Mouse (Mus musculus): ENCODE results near the gene Mavs. TPM values are rescaled to one million over a fixed set of nuclear protein-coding genes. Genes with fewer than 3 reads are reported as not detected.

Mavs gene
- polyA plus RNA-seq, 1 experiment from 2014 or later = 8.1 TPM

GRCm38 (mm10) chr2:131242180-131242579, 8.3 kb downstream of the Mavs start:
- no peak overlapping the region for H3K4me3 ChIP-seq
- H3K27ac ChIP-seq = no peak overlapping the region
- H3K4me2 ChIP-seq = no peak overlapping the region
- no peaks in the 10 kb centered on the region for H3K27me3 ChIP-seq
- H3K9ac ChIP-seq = no peak overlapping the region
- H3K36me3 ChIP-seq (ENCODE audit: poor library complexity, severe bottlenecking) = peaks cover 65% of the 10 kb centered on the region
- no peak for ATAC-seq
- H3K4me1 ChIP-seq = no peaks in the 10 kb centered on the region
- no peaks in the 10 kb centered on the region for H3K9me3 ChIP-seq (replicated peaks)

- H3K4me2 ChIP-seq = no peak overlapping the region
- H3K36me3 ChIP-seq (ENCODE audit: poor library complexity, severe bottlenecking) = peaks cover 72% of the 10 kb centered on the region
- no peaks in the 10 kb centered on the region for H3K9me3 ChIP-seq (replicated peaks)
- no peak overlapping the region for H3K9ac ChIP-seq
- H3K27me3 ChIP-seq = no peaks in the 10 kb centered on the region
- 94% methylated on average over 7 of the region's 7 CpGs for WGBS
- H3K4me1 ChIP-seq = no peaks in the 10 kb centered on the region
- no peak overlapping the region for H3K4me3 ChIP-seq
- no peak overlapping the region for H3K27ac ChIP-seq
- no peak for ATAC-seq
These were observed 9.1 kb downstream of the Mavs start for GRCm38 (mm10) chr2:131242929-131243328.

- Histone ChIP-seq H3K4me3 (no peak overlapping the region), H3K4me2 (no peak overlapping the region), H3K27ac (no peak overlapping the region), H3K9me3 (replicated peaks) (no peaks in the 10 kb centered on the region), H3K27me3 (no peaks in the 10 kb centered on the region), H3K36me3 (ENCODE audit: poor library complexity, severe bottlenecking) (0 out of 2 replicates have a peak, but pooled peaks cover 3% of the 10 kb centered on the region), H3K9ac (no peak overlapping the region), H3K4me1 (no peaks in the 10 kb centered on the region)
- peak; percentile 50; the same call in 1 of the 2 replicates for ATAC-seq
- WGBS = 32% methylated on average over 7 of the region's 7 CpGs
These were observed 19.9 kb downstream of the Mavs start for GRCm38 (mm10) chr2:131253681-131254328.

- H3K27ac ChIP-seq = no peak overlapping the region
- ATAC-seq = no peak
- WGBS = 88% methylated on average over 2 of the region's 2 CpGs
- H3K9me3 ChIP-seq (replicated peaks) = no peaks in the 10 kb centered on the region
- no peak overlapping the region for H3K4me2 ChIP-seq
- H3K36me3 ChIP-seq (ENCODE audit: poor library complexity, severe bottlenecking) = no peaks in the 10 kb centered on the region
- H3K27me3 ChIP-seq = no peaks in the 10 kb centered on the region
- H3K4me3 ChIP-seq = no peak overlapping the region
- H3K9ac ChIP-seq = no peak overlapping the region
- no peaks in the 10 kb centered on the region for H3K4me1 ChIP-seq
These were observed 20.5 kb downstream of the Mavs start for GRCm38 (mm10) chr2:131254329-131254713.

- Histone ChIP-seq H3K4me3 (no peak overlapping the region), H3K4me2 (no peak overlapping the region), H3K27me3 (no peaks in the 10 kb centered on the region), H3K36me3 (ENCODE audit: poor library complexity, severe bottlenecking) (no peaks in the 10 kb centered on the region), H3K4me1 (peaks cover 2% of the 10 kb centered on the region), H3K9ac (no peak overlapping the region), H3K27ac (no peak overlapping the region), H3K9me3 (replicated peaks) (no peaks in the 10 kb centered on the region)
- no peak for ATAC-seq
- WGBS = 54% methylated on average over 3 of the region's 3 CpGs
These were observed 21.9 kb downstream of the Mavs start for GRCm38 (mm10) chr2:131255738-131256137.

GRCm38 (mm10) chr2:131258693-131259092, 24.8 kb downstream of the Mavs start:
- 83% methylated on average over 8 of the region's 8 CpGs for WGBS
- H3K4me3 ChIP-seq = no peak overlapping the region
- no peak for ATAC-seq
- H3K4me1 ChIP-seq = peaks cover 16% of the 10 kb centered on the region
- no peaks in the 10 kb centered on the region for H3K36me3 ChIP-seq (ENCODE audit: poor library complexity, severe bottlenecking)
- H3K27me3 ChIP-seq = no peaks in the 10 kb centered on the region
- H3K9ac ChIP-seq = no peak overlapping the region
- H3K9me3 ChIP-seq (replicated peaks) = no peaks in the 10 kb centered on the region
- no peak overlapping the region for H3K4me2 ChIP-seq
- H3K27ac ChIP-seq = no peak overlapping the region

GRCm38 (mm10) chr2:131260544-131261307, 26.9 kb downstream of the Mavs start:
- H3K27me3 ChIP-seq = no peaks in the 10 kb centered on the region
- WGBS = 66% methylated on average over 9 of the region's 9 CpGs
- peak overlapping the region; percentile 99 for H3K27ac ChIP-seq
- H3K4me1 ChIP-seq = peaks cover 33% of the 10 kb centered on the region
- H3K9ac ChIP-seq = peak overlapping the region; percentile 70; the same call in 1 of the 2 replicates
- H3K4me2 ChIP-seq = peak overlapping the region; percentile 63; the same call in 1 of the 2 replicates
- no peak for ATAC-seq
- no peak overlapping the region for H3K4me3 ChIP-seq
- no peaks in the 10 kb centered on the region for H3K36me3 ChIP-seq (ENCODE audit: poor library complexity, severe bottlenecking)
- no peaks in the 10 kb centered on the region for H3K9me3 ChIP-seq (replicated peaks)

- WGBS = 3% methylated on average over 10 of the region's 10 CpGs
- peak; percentile 81 for ATAC-seq
These were observed 27.8 kb downstream of the Mavs start for GRCm38 (mm10) chr2:131261481-131262212.

GRCm38 (mm10) chr2:131262213-131262672, 28.4 kb downstream of the Mavs start, which contains the start of gene Pank2:
TSS of gene Pank2 (plus strand) at chr2:131262495.
- H3K9ac ChIP-seq = peak within 1 kb of the TSS; percentile 96
- no peaks in the 10 kb centered on the region for H3K36me3 ChIP-seq (ENCODE audit: poor library complexity, severe bottlenecking)
- peak; percentile 100 for ATAC-seq
- WGBS = under 1% methylated on average over 30 of the region's 49 CpGs
- peaks cover 33% of the 10 kb centered on the region for H3K4me1 ChIP-seq
- H3K4me2 ChIP-seq = peak within 1 kb of the TSS; percentile 83
- no peaks in the 10 kb centered on the region for H3K9me3 ChIP-seq (replicated peaks)
- peak within 1 kb of the TSS; percentile 83 for H3K4me3 ChIP-seq
- H3K27ac ChIP-seq = peak within 1 kb of the TSS; percentile 99
- H3K27me3 ChIP-seq = no peaks in the 10 kb centered on the region

More at GRCm38 (mm10) chr2:131261481-131262212, 27.8 kb downstream of the Mavs start:
- no peaks in the 10 kb centered on the region for H3K36me3 ChIP-seq (ENCODE audit: poor library complexity, severe bottlenecking)
- H3K4me3 ChIP-seq = peak overlapping the region; percentile 83
- H3K27ac ChIP-seq = peak overlapping the region; percentile 99
- H3K4me1 ChIP-seq = peaks cover 33% of the 10 kb centered on the region
- H3K4me2 ChIP-seq = peak overlapping the region; percentile 63
- peak overlapping the region; percentile 70 for H3K9ac ChIP-seq
- H3K9me3 ChIP-seq (replicated peaks) = no peaks in the 10 kb centered on the region
- H3K27me3 ChIP-seq = no peaks in the 10 kb centered on the region

- no peaks in the 10 kb centered on the region for H3K27me3 ChIP-seq
- peak overlapping the region; percentile 96 for H3K9ac ChIP-seq
- peak; percentile 75 for ATAC-seq
- no peaks in the 10 kb centered on the region for H3K36me3 ChIP-seq (ENCODE audit: poor library complexity, severe bottlenecking)
- H3K4me2 ChIP-seq = peak overlapping the region; percentile 83
- H3K4me1 ChIP-seq = peaks cover 33% of the 10 kb centered on the region
- under 1% methylated on average over 26 of the region's 59 CpGs for WGBS
- H3K9me3 ChIP-seq (replicated peaks) = no peaks in the 10 kb centered on the region
- H3K4me3 ChIP-seq = peak overlapping the region; percentile 83
- peak overlapping the region; percentile 99 for H3K27ac ChIP-seq
These were observed 29.1 kb downstream of the Mavs start for GRCm38 (mm10) chr2:131262680-131263670.

- no peaks in the 10 kb centered on the region for H3K27me3 ChIP-seq
- peaks cover 33% of the 10 kb centered on the region for H3K4me1 ChIP-seq
- H3K4me2 ChIP-seq = peak overlapping the region; percentile 83
- peak overlapping the region; percentile 83 for H3K4me3 ChIP-seq
- no peak overlapping the region for H3K27ac ChIP-seq
- ATAC-seq = no peak
- 70% methylated on average over 6 of the region's 6 CpGs for WGBS
- no peaks in the 10 kb centered on the region for H3K36me3 ChIP-seq (ENCODE audit: poor library complexity, severe bottlenecking)
- peak overlapping the region; percentile 96 for H3K9ac ChIP-seq
- no peaks in the 10 kb centered on the region for H3K9me3 ChIP-seq (replicated peaks)
These were observed 30.2 kb downstream of the Mavs start for GRCm38 (mm10) chr2:131264027-131264426.
